Mouse (Mus musculus) c-Kit-positive CD71-positive TER-119-negative erythroid progenitor cells, embryonic 14.5 days (primary cell): ENCODE data around the gene Fbxl22.

Source experiments
- DNase-seq: peaks from one replicate; pipeline ENCODE4 v3.0.0-alpha.2; 2013; ENCODE audit warnings: low read depth

Fbxl22 gene

DNA sequence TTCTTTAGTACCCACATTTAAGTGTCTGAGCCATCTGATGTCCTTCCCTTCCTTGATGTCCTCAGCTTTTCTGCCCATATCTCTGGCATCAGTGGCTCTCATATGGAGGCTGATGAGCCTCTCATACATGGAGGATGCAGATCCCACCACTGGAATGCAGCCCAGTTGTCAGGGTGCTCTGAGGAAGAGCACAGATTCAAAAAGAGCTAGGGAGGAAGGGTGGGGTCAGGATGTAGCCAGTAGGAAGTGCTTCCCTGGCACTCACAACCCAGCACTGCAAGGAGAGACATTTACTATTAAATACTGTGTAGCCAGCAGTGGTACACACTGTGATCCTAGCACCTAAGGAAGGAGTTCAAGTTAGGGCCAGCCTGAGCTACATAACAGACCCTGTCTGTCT lies 8.0 kb downstream of the Fbxl22 start:
- no peak for DNase-seq

DNA sequence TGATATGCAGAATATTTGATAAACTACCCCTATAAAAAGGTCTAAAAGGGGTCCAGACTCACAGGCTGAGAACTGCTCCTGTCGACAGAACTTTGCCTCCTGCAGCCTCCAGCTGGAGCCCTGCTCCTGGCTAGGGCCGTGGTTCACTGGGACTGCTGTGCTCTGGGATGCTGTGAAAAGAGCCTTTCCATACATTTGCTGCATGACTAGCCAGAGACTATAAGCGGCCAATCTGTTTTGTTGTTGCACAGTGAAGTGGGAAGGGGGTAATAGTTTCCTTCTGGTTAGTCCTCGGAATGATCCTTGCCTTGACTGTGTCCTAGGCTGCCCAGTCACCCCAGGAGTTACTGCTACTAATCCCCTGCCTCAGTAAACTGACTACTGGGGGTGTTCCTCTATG lies 8.4 kb downstream of the Fbxl22 start:
- no peak for DNase-seq

DNA sequence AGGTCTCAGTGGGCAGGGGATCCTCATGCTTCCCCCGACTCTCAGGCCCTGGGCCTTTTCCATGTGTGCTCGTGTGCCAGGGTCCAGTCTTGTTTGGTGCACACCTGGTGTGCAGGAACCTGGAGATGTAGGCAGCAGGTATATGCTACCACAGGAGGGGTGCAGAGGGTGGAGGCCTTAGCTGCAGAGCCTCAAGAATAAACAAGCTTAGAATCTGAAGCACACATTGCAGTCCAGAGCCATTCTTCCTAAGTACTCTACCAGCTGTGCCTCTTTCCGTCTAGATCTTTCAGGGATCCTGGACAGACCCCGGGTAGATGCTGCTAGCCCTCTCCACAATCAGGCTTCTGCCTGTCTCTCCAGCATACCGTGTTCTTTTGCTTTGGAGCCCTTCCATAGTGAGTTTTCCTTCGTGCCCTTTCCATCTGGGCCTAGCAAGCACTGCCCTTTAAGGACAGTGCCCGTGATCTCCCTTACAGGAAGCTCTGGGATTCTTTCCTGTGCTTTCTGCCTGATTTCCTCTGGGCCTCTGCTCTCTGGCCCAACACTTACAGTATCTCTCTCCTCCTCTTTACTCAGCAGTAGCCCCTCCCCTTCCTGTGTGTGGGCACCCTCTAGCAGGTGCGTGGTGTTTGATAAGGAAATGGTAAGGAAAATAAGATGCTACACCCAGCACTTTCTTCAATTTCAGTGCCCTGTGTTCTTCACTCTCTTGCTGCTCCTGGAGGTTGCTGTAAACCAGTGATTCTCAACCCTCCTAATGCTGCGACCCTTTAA lies 9.1 kb downstream of the Fbxl22 start:
- peak; percentile 90 for DNase-seq

DNA sequence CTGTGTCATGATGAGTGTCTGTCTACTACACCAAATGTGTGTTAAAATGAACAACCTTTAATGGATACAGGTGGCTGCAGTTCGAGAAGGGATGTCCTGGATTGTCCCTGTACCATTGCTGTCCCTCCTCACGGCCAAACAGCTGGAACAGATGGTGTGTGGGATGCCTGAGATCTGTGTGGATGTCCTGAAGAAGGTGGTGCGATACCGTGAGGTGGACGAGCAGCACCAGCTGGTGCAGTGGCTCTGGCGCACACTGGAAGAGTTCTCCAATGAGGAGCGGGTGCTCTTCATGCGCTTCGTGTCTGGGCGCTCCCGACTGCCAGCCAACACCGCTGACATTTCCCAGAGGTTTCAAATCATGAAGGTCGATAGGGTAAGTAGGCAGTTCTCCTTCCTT lies 9.9 kb downstream of the Fbxl22 start:
- DNase-seq: no peak

DNA sequence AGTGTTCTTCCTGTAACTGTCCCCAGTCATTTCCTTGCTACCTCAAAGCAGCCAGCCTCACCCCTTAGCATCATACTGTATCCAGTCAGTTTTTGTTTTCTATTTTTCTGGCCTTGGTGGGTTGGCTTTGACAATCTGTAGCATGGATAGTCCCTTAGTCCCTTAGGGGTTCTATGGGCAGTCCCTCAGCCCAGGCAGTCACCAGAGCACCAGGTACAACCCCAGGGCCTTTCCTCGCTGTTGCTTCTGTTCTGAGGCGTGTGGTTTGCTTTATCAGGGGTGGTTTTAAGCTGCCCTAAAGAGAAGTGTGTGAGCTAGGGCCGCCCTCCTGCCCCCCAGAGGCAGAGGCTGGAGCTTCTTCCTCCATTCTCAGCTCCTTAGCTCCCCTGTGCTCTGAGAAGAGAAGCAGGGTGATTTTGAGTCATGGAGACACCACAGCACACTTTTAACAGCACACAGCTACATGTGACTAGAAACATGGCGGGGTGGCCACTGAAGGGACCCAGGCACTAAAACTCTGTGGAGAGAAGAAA lies 10.4 kb downstream of the Fbxl22 start:
- peak; percentile 67 for DNase-seq

DNA sequence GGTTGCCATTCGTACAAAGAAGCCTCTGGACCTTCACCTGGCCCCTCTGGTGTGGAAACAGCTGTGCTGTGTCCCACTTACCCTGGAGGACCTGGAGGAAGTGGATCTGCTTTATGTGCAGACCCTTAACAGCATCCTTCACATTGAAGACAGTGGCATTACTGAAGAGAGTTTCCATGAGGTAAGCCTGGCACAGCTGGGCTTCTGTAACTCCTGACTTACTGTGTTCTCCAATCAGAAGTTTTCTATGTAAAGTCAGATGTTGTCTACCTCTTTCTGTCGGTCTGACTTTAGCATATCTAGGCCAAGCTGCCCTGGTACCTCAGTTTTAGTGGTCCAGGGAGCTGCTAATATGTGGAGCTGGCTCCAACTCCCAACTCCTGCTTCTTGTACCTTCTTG lies 13.1 kb downstream of the Fbxl22 start:
- DNase-seq: no peak

DNA sequence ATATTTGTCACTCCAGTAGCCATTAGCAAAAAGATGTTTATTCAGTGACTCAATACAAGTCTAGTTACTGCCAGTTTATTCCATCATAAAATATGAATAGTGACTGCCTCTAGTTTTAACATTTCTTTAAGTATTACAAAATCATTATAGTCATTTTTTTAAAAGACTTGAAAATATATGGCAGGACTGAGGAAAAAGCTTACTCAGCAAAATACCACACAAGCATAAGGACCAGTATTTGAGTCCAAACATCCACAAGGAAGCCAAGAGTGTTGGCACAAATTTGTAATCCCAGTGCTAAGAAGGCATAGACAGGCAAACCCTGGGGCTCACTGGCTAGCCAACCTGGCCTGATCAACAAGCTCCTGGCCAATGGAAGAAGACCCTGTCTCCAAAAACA lies 20.4 kb downstream of the Fbxl22 start:
- no peak for DNase-seq

DNA sequence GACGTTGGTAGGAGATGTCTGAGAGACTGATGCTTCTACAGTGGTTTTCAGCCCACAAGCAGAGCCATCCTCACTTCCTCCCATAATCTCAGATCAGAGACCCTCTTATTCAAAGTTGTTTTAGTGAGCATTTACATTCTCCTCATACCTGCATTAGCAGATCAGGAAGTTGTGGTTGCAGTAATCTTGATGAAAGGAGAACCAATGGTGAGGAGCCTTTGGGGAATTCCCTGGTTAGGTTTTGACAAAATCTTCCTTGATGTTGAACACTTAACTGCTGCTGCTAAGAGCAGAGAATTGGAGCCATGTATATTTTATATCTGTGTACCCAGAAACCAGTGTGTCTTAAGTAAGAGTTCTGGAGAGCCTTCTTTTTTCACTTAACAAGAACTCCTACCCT lies 22.0 kb downstream of the Fbxl22 start:
- no peak for DNase-seq

DNA sequence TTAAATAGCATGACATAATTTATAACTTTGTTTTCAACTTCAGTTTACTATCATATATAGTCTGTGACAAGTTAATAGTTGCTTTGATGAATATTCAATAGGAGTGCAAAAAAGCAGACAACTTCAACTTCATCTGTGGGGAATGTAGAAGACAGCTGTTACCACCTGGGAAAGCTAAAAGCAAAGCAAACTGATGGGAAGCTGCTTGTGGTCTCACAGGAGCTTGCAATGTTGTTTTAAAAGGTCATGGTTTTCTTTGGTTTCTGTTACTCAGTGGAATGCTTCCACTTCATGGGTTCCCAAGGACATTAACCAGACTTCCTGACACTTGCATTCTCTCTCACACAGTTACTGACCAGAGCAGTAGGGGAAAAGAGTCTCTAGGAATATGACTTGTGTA lies 25.6 kb downstream of the Fbxl22 start:
- no peak for DNase-seq

DNA sequence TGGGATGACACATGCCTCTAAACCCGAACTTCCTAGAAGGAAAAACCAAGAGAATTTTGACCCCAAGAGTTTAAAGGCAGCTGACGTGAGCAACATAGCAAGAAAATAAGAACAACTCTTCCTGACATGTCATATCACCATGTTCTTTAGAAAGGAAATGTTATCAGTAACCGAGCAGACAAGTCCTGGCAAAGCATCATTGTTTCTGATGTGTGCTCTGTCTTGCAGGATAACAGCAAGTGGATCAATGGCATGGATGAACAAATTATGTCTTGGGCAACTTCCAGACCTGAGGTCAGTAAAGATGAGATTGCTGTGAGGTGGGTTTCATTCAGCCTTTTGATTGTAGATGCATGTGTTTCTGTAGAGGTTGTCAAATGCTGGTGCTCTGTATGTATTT lies 31.0 kb downstream of the Fbxl22 start:
- peak; percentile 56 for DNase-seq

DNA sequence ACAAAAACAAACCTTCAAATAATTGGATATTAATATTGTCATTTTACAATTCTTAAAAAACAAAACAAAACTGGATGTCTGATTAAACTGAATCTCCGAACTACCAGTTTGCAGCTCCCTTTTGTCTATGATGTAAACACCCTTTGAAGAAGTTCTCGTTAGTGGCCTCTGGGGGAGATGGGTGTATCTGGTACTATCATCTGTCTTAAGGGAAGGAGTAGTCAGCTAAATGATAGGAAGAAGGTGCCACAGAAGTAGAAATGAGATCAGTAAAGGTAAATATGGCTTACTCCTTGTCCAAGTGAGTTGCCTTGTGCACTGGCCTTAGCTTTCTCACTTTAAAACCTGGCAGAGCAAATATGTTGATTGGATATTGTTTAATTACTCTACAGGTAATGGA lies 36.6 kb downstream of the Fbxl22 start:
- DNase-seq: no peak

DNA sequence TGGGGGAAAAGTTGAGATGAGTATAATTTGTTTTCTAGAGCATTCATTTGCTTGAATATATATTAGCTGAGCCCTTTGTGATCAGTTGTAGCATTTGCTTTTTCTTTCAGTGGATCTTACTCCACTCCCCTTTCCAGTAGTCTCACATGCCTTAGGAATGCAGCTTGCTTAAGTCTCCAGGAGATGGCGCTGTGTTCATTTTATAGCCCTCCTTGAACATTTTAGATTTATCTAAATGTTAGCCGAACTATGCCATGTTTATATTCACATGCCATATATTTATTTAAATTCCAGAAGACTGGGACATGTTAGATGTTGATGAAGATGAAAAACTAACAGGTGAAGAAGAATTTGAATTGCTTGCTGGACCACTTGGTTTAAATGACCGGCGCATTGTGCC lies 49.3 kb downstream of the Fbxl22 start:
- peak; percentile 52 for DNase-seq
